Mouse (Mus musculus): ENCODE measurements at regions not wholly inside any gene's neighbourhood (a gene's known extent, or its start where the extent isn't known, plus 50 kb on each side); places are given as distances from the start of the nearest gene placed in this dataset.
A peak's percentile ranks its signal among the peaks of the same experiment; 100 is the strongest.

GRCm38 (mm10) chr19:32939692-32940091 lies 182.4 kb downstream of the Pten start:
- DNase-seq (ENCODE audit: low spot score in 2 of 2): no peak

GRCm38 (mm10) chr19:32940806-32941205 lies 183.5 kb downstream of the Pten start:
- DNase-seq (ENCODE audit: low spot score in 2 of 2): no peak

- no peak for DNase-seq (ENCODE audit: low spot score in 2 of 2)
Observed at GRCm38 (mm10) chr19:32943594-32944230, 186.4 kb downstream of the Pten start.

DNA sequence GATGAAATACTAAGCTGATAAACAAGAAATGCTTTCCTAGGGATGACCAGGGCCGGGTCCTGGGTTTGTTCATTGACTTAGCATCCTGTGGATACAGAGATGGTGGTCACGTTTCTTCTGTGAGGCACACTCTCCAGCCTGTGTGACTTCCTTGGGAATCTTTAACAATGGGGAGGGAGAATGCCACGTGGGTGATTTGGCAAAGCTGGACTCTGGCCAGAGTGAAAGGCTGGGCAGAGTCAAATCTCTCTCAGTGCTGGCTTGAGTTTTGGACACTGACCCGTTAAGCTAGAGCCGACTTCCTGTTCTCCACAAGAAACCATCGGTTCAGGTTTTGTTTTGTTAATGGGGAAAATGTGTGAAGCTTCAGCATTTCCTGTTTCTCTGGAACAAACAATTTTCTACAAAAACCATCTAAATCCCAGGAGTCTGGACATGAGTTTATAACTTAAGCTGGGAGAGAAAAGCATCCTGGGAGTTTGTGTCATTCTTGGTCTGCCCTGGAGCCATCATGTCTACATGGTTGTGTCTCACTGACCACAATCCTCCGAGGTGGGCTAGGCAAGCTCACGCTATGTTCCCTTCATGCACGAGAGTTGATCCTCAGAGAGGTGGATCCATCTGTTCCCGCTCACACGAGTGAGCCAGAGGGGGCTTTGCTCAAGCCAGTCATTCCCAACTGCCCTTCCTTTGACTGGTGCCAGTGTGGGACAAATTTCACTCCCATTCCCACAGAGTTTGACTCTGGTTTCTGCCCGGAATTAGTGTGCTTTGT lies 190.0 kb downstream of the Pten start:
- no peak for DNase-seq (ENCODE audit: low spot score in 2 of 2)

- no peak for DNase-seq (ENCODE audit: low spot score in 2 of 2)
Observed at GRCm38 (mm10) chr19:32950252-32950651, 193.0 kb downstream of the Pten start.

DNA sequence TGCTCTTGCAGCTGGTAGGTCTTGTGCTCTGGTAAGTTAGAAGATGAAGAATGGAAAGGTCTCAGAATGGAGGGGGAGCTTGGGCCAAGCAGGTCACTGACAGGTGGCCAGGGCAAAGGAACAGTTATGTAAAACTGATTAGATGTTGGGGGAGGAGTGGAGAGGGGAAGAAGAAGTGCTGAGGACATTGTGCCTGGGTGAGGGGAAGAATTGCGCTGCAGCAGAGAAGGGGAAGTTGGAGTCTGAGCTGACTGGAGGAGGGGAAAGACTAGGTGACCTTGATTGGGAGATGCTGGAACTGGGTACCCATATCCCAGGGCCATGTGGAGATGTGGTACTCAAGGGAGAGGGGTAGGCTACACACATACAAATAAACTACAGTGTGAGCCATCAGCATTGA lies 193.5 kb downstream of the Pten start:
- DNase-seq (ENCODE audit: low spot score in 2 of 2): no peak

DNA sequence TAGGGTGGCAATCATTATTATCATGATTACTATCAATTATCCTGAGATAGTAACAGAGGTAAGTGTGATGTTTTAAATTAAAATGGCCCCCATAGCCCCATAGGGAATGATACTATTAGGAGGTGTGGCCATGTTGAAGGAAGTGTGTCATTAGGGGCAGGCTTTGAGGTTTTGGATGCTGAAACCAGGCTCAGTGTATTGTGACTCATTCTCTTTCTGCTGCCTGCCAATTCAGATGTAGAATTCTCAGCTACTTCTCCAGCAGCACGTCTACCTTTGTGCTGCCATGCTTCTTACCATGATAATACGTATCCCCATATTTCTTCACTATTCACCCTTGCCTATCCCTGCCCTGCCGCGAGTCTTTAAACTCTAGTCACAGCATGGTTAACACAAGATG lies 195.1 kb downstream of the Pten start:
- DNase-seq (ENCODE audit: low spot score in 2 of 2): no peak

DNA sequence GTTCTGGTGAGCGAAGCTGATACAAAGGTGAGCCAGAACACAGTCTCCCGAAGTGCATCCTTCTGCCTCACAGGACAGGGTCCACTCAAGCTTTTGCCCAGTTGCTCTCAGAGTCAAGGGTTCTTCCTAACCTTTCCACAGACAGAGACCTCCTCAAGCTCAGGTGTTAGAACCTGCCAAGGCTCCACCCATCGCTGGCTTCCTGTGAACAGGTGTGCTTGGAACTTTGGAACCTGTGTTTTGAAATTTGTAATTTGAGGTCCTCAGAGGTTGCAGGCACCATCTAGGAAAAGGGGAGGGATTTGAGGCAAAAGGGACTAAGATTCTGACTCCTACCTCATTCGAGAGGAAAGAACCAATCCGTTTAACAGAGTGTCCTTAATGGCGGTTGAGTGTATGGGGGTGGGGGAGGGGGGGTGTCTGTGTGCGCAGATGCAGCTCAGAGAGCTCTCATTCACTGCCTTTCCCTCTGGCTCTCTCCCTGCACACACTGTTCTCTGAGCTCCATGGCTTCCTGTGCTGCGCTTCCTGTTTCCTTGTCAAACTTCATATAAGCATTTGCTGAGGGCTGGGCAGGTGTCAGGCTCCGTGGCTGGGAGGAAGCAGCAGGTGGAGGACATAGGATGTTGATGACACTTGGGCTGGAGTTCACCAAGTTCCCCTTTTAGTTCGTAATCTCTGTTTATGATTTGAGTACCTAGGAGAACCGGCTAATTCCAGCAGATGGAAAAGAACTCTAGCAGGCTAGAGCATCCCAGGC lies 195.8 kb downstream of the Pten start:
- DNase-seq (ENCODE audit: low spot score in 2 of 2): no peak

DNA sequence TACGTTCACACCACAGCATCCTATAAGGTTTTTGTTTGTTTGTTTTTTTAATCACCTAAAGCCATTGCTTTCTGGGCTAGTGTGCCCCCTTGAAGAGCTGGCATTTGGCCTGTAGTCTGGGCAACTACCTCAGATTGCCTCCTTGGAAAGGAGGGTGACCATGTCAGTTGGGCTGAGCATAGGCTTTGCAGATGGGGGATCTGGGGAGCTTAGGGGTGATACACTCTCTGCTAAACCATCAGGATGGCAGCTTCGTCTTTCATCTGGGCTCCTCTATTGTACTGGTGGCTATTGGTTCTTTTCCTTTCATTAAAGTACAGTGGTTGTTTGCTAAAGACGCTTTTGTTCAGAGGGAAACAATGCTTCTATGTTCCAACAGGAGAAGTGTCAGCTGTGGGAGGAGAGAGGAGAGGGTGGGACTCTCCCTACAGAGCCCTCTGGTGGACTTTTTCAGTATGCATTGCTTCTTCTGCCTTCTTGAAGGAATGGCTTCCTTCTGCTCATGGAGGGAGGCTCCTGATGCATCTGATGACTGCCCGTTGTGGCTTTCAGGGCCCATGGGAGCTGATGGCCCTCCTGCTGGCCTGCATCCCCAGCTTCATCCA lies 196.8 kb downstream of the Pten start:
- peak; percentile 25 to 56 for DNase-seq (ENCODE audit: low spot score in 2 of 2)

GRCm38 (mm10) chr19:32954942-32955341 lies 197.6 kb downstream of the Pten start:
- DNase-seq (ENCODE audit: low spot score in 2 of 2): no peak

- DNase-seq (ENCODE audit: low spot score in 2 of 2): no peak
Observed at GRCm38 (mm10) chr19:32956143-32956915, 199.0 kb downstream of the Pten start.

DNA sequence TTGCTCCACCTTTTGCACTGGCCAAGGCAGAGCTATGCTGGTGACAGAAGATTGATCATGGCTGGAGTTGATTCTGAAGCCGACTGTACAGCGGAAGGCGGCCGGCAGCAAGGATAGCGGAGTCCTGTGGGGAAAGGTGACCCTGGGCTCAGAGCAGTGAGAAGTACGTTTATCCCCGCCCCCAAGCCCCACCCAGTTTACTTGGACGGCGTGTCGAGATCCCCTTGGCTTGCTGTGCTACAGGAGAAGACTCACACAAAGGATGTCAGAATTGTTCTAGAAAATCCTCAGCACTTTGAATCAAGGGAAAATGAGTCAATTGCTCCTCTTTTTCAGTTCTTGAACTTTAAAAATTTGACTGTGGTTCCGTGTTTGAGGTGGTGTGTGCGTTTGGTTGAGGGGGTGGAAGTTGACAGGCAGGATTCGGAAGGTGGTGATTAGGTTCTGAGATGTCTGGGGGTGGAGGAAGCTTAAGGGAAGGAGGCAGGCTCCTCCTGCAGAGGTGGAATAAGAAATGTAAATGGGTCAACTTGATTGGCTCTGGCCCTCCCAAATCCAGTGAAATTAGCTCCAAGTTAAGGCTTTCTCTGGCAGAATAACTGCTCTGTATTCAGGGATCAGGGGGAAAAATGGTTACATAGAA lies 199.7 kb downstream of the Pten start:
- DNase-seq (ENCODE audit: low spot score in 2 of 2): peak in 1 of 2 experiments; percentile 55

DNA sequence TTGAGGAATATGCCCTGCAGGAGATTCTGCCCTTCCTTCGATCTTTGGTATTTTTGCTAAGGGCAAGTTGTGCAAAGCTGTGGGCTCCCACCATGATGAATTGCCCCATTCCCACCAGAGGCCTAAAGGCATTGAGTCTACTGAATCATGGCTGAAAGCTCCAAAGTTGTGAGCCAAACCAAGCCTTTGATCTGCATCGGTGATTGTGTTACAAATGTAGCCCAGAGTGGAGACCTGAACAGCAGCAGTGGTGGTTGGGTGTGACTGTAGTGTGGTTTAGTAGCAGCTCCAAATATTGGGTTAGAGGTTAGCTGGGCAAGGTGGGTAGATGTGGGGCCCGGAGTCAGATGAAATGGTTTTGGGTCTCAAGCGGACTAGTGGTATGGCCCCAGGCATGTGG lies 201.0 kb downstream of the Pten start:
- DNase-seq (ENCODE audit: low spot score in 2 of 2): no peak

GRCm38 (mm10) chr19:32958791-32959190 lies 201.5 kb downstream of the Pten start:
- DNase-seq (ENCODE audit: low spot score in 2 of 2): no peak

- no peak for DNase-seq (ENCODE audit: low spot score in 2 of 2)
Observed at GRCm38 (mm10) chr19:32959844-32960195, 202.5 kb downstream of the Pten start.

- no peak for DNase-seq (ENCODE audit: low spot score in 2 of 2)
Observed at GRCm38 (mm10) chr19:32960196-32960947, 203.1 kb downstream of the Pten start.

DNA sequence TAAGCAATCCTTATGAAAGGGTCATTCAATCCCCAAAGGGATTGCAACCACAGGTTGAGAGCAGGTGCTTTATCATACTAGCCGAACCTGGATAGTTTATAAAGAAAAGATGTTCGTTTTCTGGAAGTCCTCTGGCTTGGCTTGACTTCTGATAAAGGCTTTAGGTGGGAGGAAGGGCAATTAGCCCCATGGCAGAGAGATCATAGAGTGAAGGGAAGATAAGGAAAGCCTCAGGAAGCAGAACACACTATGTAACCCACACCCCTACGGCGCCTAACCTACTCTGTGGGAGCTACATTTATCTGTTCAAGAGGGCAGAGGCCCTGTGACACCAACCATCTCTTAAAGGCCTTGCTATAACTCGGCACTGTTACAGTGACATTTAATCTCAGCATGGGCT lies 204.2 kb downstream of the Pten start:
- no peak for DNase-seq (ENCODE audit: low spot score in 2 of 2)

DNA sequence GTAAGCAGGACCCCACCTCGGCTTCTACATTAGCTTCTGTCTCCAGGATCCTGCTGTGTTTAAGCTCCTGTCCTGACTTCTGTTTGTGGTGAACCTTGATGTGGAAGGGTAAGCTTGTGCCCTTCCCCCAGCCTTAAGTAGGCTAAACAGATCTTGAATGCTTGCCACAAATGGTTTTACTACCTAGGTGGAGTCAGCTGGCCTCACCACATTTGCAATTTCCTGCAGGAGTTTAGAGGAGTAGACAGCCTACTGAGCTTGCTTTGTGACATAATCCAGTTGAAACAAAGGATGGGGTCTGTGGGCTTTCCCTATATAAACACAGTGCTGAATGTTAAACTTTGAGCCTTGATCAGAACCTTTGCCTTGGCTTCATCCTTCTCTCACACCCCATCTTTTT lies 206.7 kb downstream of the Pten start:
- no peak for DNase-seq (ENCODE audit: low spot score in 2 of 2)

- DNase-seq (ENCODE audit: low spot score in 2 of 2): no peak
Observed at GRCm38 (mm10) chr19:32965488-32965887, 208.2 kb downstream of the Pten start.

GRCm38 (mm10) chr19:32969213-32969776 lies 212.0 kb downstream of the Pten start:
- DNase-seq (ENCODE audit: low spot score in 2 of 2): no peak
